Mouse (Mus musculus) left cerebral cortex, adult 2 months (tissue): ENCODE results near the gene Zdhhc7. TPM values are rescaled to one million over a fixed set of nuclear protein-coding genes. Genes with fewer than 3 reads are reported as not detected.

Source experiments
- DNase-seq, 2 experiments: peaks; one replicate each; pipeline ENCODE4 v3.0.0; 2021 to 2022; ENCODE audit warnings: low spot score in 2 of 2, mixed read lengths in 1 of 2; ENCODE audit errors: extremely low spot score in 1 of 2
- H3K27ac ChIP-seq: fragments of 200-600 bp; 2 replicates; pipeline ENCODE4 v1.8.1; 2022
- H3K4me3 ChIP-seq: fragments of 200-600 bp; 2 replicates; pipeline ENCODE4 v1.8.1; 2022
- CTCF ChIP-seq: fragments of 200-600 bp; IDR thresholded peaks from 2 replicates; pipeline ENCODE4 v1.8.1; 2022; ENCODE audit warnings: antibody characterized with exemption, mild to moderate bottlenecking, moderate library complexity
- intact Hi-C: fragments of 180-260 bp; cut with DNase I; formaldehyde crosslinking; loops from one replicate; pipeline ENCODE4 v1.15.1; 2025
- total RNA-seq, 2 experiments: library from RNA; stranded (reverse); gene quantifications; 2 replicates each; pipeline ENCODE4 v1.2.3; 2021

Zdhhc7 gene
- total RNA-seq, 2 experiments from 2014 or later = 33.5 to 38.5 TPM

- Histone ChIP-seq H3K4me3 (peak overlapping the region; percentile 60), H3K27ac (peak overlapping the region; percentile 93)
- TF ChIP-seq CTCF = no peak
- no peak for DNase-seq
- intact Hi-C loops = no loop called here
Observed at GRCm38 (mm10) chr8:120113306-120113705, 12.0 kb upstream of the Zdhhc7 start.

GRCm38 (mm10) chr8:120112535-120112934 lies 11.3 kb upstream of the Zdhhc7 start:
- intact Hi-C loops = no loop called here
- TF ChIP-seq CTCF = no peak
- Histone ChIP-seq H3K27ac (no peak overlapping the region), H3K4me3 (no peak overlapping the region)
- no peak for DNase-seq

- DNase-seq = no peak
- Histone ChIP-seq H3K4me3 (no peak overlapping the region), H3K27ac (no peak overlapping the region)
- no peak for TF ChIP-seq CTCF
- intact Hi-C loops = no loop called here
Observed at GRCm38 (mm10) chr8:120111382-120111781, 10.1 kb upstream of the Zdhhc7 start.

GRCm38 (mm10) chr8:120110966-120111365 lies 9.7 kb upstream of the Zdhhc7 start:
- Histone ChIP-seq H3K27ac (no peak overlapping the region), H3K4me3 (no peak overlapping the region)
- intact Hi-C loops = no loop called here
- TF ChIP-seq CTCF = no peak
- no peak for DNase-seq

GRCm38 (mm10) chr8:120109149-120109548 lies 7.9 kb upstream of the Zdhhc7 start:
- TF ChIP-seq CTCF = no peak
- Histone ChIP-seq H3K27ac (no peak overlapping the region), H3K4me3 (no peak overlapping the region)
- DNase-seq = no peak
- intact Hi-C loops = no loop called here

GRCm38 (mm10) chr8:120104721-120105272 lies 3.5 kb upstream of the Zdhhc7 start:
- intact Hi-C loops = no loop called here
- Histone ChIP-seq H3K4me3 (no peak overlapping the region), H3K27ac (no peak overlapping the region)
- DNase-seq = no peak
- no peak for TF ChIP-seq CTCF

- Histone ChIP-seq H3K27ac (no peak overlapping the region), H3K4me3 (no peak overlapping the region)
- intact Hi-C loops = no loop called here
- no peak for TF ChIP-seq CTCF
- DNase-seq = no peak
Observed at GRCm38 (mm10) chr8:120103916-120104315, 2.6 kb upstream of the Zdhhc7 start.

- intact Hi-C loops = no loop called here
- Histone ChIP-seq H3K4me3 (peak overlapping the region; percentile 96), H3K27ac (peak overlapping the region; percentile 95)
- no peak for DNase-seq
- no peak for TF ChIP-seq CTCF
Observed at GRCm38 (mm10) chr8:120100388-120101067, 754 bp downstream of the Zdhhc7 start.

GRCm38 (mm10) chr8:120096486-120096885 lies 4.8 kb downstream of the Zdhhc7 start:
- no peak overlapping the region for H3K4me3 ChIP-seq
- intact Hi-C loops = no loop called here
- TF ChIP-seq CTCF = no peak
- DNase-seq = no peak
- no peak overlapping the region for H3K27ac ChIP-seq

- intact Hi-C loops = no loop called here
- no peak for TF ChIP-seq CTCF
- H3K27ac ChIP-seq = no peak overlapping the region
- DNase-seq = no peak
- no peak overlapping the region for H3K4me3 ChIP-seq
Observed at GRCm38 (mm10) chr8:120094801-120095200, 6.5 kb downstream of the Zdhhc7 start.

- no peak for DNase-seq
- intact Hi-C loops = no loop called here
- no peak for TF ChIP-seq CTCF
- Histone ChIP-seq H3K27ac (no peak overlapping the region), H3K4me3 (no peak overlapping the region)
Observed at GRCm38 (mm10) chr8:120093103-120093502, 8.2 kb downstream of the Zdhhc7 start.

- no peak overlapping the region for H3K4me3 ChIP-seq
- DNase-seq = no peak
- intact Hi-C loops = no loop called here
- H3K27ac ChIP-seq = no peak overlapping the region
- no peak for TF ChIP-seq CTCF
Observed at GRCm38 (mm10) chr8:120091032-120091431, 10.2 kb downstream of the Zdhhc7 start.

- no peak for DNase-seq
- no peak overlapping the region for H3K27ac ChIP-seq
- no peak overlapping the region for H3K4me3 ChIP-seq
- intact Hi-C loops = no loop called here
- no peak for TF ChIP-seq CTCF
Observed at GRCm38 (mm10) chr8:120089511-120089910, 11.8 kb downstream of the Zdhhc7 start.
